Mouse (Mus musculus) liver, embryonic 11.5 days (tissue): ENCODE results near the gene Vmn2r124. TPM values are rescaled to one million over a fixed set of nuclear protein-coding genes. Genes with fewer than 3 reads are reported as not detected.
"Not testable (repeated sequence)": the region's sequence is repeated elsewhere in the genome, so short reads cannot be mapped to it uniquely, and the experiment has no call there.

ENCODE experiments used
- ATAC-seq: fragments of 200-750 bp; cut with Nextera tagmentation; replicated peaks from 2 replicates; pipeline ENCODE4 v1.8.0; 2017; ENCODE audit warnings: moderate number of reproducible peaks, mild to moderate bottlenecking, moderate TSS enrichment, moderate library complexity; ENCODE audit not compliant: low FRiP score
- DNase-seq: peaks from one replicate; pipeline ENCODE4 v3.0.0-alpha.2; 2017; ENCODE audit warnings: low spot score
- H3K27ac ChIP-seq: fragments of 300-500 bp; sonication (generic); 2 replicates; pipeline ENCODE4 v1.5.1; 2014; ENCODE audit warnings: mild to moderate bottlenecking, low read depth, low read length, control low read depth
- H3K27me3 ChIP-seq: fragments of 300-500 bp; sonication (generic); replicated peaks from 2 replicates; pipeline ENCODE4 v1.6.1; 2014; ENCODE audit warnings: low read length, mixed read lengths; ENCODE audit not compliant: control insufficient read depth, insufficient read depth
- H3K36me3 ChIP-seq: fragments of 300-500 bp; sonication (generic); 2 replicates; pipeline ENCODE4 v1.6.1; 2014; ENCODE audit warnings: mild to moderate bottlenecking, low read length, moderate library complexity, mixed read lengths; ENCODE audit not compliant: control insufficient read depth, insufficient read depth
- H3K4me1 ChIP-seq: fragments of 300-500 bp; sonication (generic); replicated peaks from 2 replicates; pipeline ENCODE4 v1.6.1; 2014; ENCODE audit warnings: low read length, mixed read lengths; ENCODE audit not compliant: control insufficient read depth, insufficient read depth
- H3K4me2 ChIP-seq: fragments of 300-500 bp; sonication (generic); 2 replicates; pipeline ENCODE4 v1.6.1; 2014; ENCODE audit warnings: mild to moderate bottlenecking, control low read depth, moderate library complexity
- H3K4me3 ChIP-seq: fragments of 300-500 bp; sonication (generic); 2 replicates; pipeline ENCODE4 v1.5.1; 2014; ENCODE audit warnings: low read depth, low read length, control low read depth
- H3K9ac ChIP-seq: fragments of 300-500 bp; sonication (generic); 2 replicates; pipeline ENCODE4 v1.6.1; 2014; ENCODE audit warnings: low read depth, low read length, control low read depth
- H3K9me3 ChIP-seq: fragments of 300-500 bp; sonication (generic); 2 replicates; pipeline ENCODE4 v1.6.1; 2016; ENCODE audit warnings: low read length, inconsistent platforms, mixed read lengths; ENCODE audit not compliant: control insufficient read depth
- WGBS: fragments of 180-500 bp; shearing (Covaris S2); extraction: QIAGEN DNeasy Blood & Tissue Kit; methylation state at CpG from one replicate; pipeline ENCODE4 v1.1.7; 2014; 5-methylcytosine and 5-hydroxymethylcytosine counted together
- polyA plus RNA-seq: library from polyadenylated mRNA; unstranded; fragments of >200 nt; fragmentation: Nextera tagmentation; extraction: Ambion mirVana; gene quantifications from 2 replicates; pipeline ENCODE4 v1.2.1, GENCODE M21; 2014

Gene Vmn2r124
- polyA plus RNA-seq = not detected in 2 replicates

DNA sequence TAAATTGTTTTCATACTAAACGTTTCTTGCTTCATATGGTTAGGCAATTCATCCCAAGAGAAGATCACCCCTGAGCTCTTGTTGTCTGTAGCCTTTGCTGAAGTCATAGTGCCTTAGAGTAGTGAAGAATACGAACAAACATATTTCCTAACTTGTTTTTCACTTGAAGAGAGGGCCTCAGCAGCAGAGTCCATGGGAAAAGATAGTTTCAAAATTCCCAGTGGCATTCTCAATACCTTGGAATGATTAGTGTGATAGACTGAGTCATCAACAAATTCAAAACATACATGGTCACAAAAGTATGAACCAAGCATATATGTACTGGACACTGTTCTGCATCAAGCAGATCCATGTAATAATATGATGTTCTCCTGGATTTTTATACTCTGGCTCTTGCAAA, at the start of gene Vmn2r124:
Gene Vmn2r124 (plus strand): TSS at position 301 of the 400 bp plus-strand sequence.
- no peak for DNase-seq
- 44% methylated on average over 2 of the region's 2 CpGs for WGBS
- no peak for ATAC-seq
- Histone ChIP-seq H3K27me3 (no peaks in the 10 kb centered on the region), H3K9me3 (no peaks in the 10 kb centered on the region), H3K27ac (no peak within 1 kb of the TSS), H3K4me2 (no peak within 1 kb of the TSS), H3K36me3 (no peaks in the 10 kb centered on the region), H3K4me3 (no peak within 1 kb of the TSS), H3K9ac (no peak within 1 kb of the TSS), H3K4me1 (no peaks in the 10 kb centered on the region)

DNA sequence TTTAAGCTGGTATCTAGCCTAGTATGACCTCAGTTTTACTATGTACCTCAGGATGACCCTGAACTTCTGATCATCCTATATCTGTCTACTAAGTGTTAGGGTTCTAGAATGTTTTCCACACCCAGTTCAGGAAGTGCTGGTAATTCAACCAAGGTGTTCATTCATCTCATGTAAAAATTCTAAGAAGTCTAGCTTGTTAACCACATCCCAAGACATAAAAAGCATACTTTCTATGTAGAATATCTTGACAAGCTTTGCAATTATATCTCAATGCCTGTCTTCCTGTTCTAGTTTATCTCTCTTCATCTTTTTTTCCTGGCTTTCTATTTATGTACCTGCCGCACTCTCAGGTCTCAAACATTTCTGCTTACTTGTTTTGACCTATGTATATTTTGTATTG, 44.5 kb upstream of the Vmn2r124 start:
- Histone ChIP-seq H3K4me1 (no peaks in the 10 kb centered on the region), H3K9ac (no peak overlapping the region), H3K27me3 (no peaks in the 10 kb centered on the region), H3K36me3 (no peaks in the 10 kb centered on the region), H3K4me3 (no peak overlapping the region), H3K9me3 (no peaks in the 10 kb centered on the region), H3K27ac (no peak overlapping the region), H3K4me2 (no peak overlapping the region)
- no peak for DNase-seq
- WGBS = 87% methylated on average over 1 of the region's 1 CpGs
- ATAC-seq = no peak

DNA sequence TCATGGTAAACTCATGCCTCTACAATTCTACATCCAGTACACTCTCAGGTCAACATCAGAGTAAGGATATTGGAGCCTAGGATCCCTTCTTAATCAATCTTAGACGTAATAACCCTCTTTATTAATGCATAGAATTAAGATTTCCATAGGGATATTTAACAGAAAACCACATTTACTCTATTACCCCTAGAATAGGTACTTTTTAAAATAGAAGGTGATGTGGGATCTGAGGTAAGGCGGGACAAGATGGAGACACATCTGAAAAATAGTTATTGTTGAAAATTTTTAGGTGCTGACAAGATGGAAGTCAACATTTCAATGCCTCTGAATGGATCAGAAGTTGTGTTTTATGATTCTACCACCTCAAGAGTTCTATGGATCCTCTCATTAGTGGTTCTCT, 27.8 kb upstream of the Vmn2r124 start, which contains the start of gene Fpr-rs4:
Gene Fpr-rs4 (plus strand): TSS at position 301 of the 400 bp plus-strand sequence.
- no peak for ATAC-seq
- no peaks in the 10 kb centered on the region for H3K27me3 ChIP-seq
- no peak within 1 kb of the TSS for H3K9ac ChIP-seq
- no peak for DNase-seq
- H3K36me3 ChIP-seq = no peaks in the 10 kb centered on the region
- H3K4me3 ChIP-seq = no peak within 1 kb of the TSS
- no peaks in the 10 kb centered on the region for H3K9me3 ChIP-seq
- no peak within 1 kb of the TSS for H3K4me2 ChIP-seq
- 53% methylated on average over 2 of the region's 2 CpGs for WGBS
- no peak within 1 kb of the TSS for H3K27ac ChIP-seq
- H3K4me1 ChIP-seq = no peaks in the 10 kb centered on the region

DNA sequence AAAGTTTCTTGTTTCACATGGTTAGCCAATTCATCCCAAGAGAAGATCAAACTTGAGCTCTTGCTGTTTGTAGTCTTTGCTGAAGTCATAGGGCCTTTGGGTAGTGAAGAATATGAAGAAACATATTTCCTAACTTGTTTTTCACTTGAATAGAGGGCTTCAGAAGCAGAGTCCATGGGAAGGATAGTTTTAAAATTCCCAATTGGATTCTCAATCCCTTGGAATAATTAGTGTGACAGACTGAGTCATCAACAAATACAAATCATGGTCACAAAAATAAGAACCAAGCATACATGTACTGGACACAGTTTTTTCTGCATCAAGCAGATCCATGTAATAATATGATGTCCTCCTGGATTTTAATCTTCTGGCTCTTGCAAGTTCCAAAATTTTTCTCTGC, 35.5 kb downstream of the Vmn2r124 start, which contains the start of gene Vmn2r91:
Gene Vmn2r91 (plus strand): TSS at position 301 of the 400 bp plus-strand sequence.
- DNase-seq, H3K36me3 ChIP-seq, H3K27me3 ChIP-seq: not testable (repeated sequence)

DNA sequence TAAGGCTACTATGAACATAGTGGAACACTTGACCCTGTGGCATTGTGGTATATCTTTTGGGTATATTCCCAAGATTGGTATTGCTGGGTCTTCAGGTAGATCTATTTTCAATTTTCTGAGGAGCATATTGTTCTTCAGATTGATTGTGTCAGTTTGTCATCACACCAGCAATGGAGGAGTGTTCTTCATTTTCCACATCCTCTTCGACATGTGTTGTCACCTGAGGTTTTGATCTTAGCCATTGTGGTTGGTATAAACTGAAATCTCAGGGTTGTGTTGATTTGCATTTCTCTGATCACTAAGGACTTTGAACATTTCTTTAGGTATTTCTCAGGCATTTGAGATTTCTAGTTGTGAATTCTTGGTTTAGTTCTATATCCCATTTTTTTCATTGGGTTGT, 46.4 kb downstream of the Vmn2r124 start:
- 65% methylated on average over 1 of the region's 1 CpGs for WGBS
- not testable (repeated sequence) for ATAC-seq, H3K36me3 ChIP-seq, H3K9ac ChIP-seq, H3K27ac ChIP-seq, H3K27me3 ChIP-seq, DNase-seq, H3K4me2 ChIP-seq, H3K9me3 ChIP-seq, H3K4me3 ChIP-seq, H3K4me1 ChIP-seq

More for the DNA sequence above, 35.5 kb downstream of the Vmn2r124 start, which contains the start of gene Vmn2r91:
- ATAC-seq, H3K4me1 ChIP-seq, H3K4me2 ChIP-seq, H3K27ac ChIP-seq, H3K9me3 ChIP-seq, H3K9ac ChIP-seq, H3K4me3 ChIP-seq: not testable (repeated sequence)

DNA sequence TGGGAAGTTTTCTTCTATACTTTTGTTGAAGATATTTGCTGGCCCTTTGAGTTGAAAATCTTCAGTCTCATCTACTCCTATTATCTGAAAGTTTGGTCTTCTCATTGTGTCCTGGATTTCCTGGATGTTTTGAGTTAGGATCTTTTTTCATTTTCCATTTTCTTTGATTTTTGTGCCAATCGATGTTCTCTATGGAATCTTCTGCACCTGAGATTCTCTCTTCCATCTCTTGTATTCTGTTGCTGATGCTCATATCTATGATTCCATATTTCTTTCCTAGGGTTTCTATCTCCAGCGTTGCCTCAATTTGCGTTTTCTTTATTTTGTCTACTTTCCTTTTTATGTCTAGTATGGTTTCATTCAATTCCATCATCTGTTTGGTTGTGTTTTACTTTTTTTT, 53.0 kb downstream of the Vmn2r124 start:
- H3K4me3 ChIP-seq, H3K4me1 ChIP-seq, H3K4me2 ChIP-seq, H3K9me3 ChIP-seq, DNase-seq, ATAC-seq, H3K9ac ChIP-seq, H3K27ac ChIP-seq, H3K36me3 ChIP-seq, H3K27me3 ChIP-seq: not testable (repeated sequence)
- WGBS = 79% methylated on average over 3 of the region's 3 CpGs

Other genes with a start within 250 kb of the Vmn2r124 start
- gene Spaca6, start 222.3 kb upstream of the Vmn2r124 start, polyA plus RNA-seq = 11.2 and 16.4 TPM in 2 replicates
- gene Has1, start 194.2 kb upstream of the Vmn2r124 start, polyA plus RNA-seq = 0.31 and 0.58 TPM in 2 replicates
- 0.37 TPM in 1 of 2 replicates, not detected in the other for gene Fpr1, start 165.5 kb upstream of the Vmn2r124 start, polyA plus RNA-seq
- gene Fpr2, start 161.6 kb upstream of the Vmn2r124 start, polyA plus RNA-seq = 0.21 TPM in 1 of 2 replicates, not detected in the other
- gene Fpr3, start 161.6 kb upstream of the Vmn2r124 start, polyA plus RNA-seq = not detected in 2 replicates
- gene Fpr-rs4, start 27.7 kb upstream of the Vmn2r124 start, polyA plus RNA-seq = not detected in 2 replicates
- gene Vmn2r91, start 35.6 kb downstream of the Vmn2r124 start, polyA plus RNA-seq = not detected in 2 replicates
- not detected in 2 replicates for gene Vmn2r92, start 102.5 kb downstream of the Vmn2r124 start, polyA plus RNA-seq
- gene Vmn2r94, start 228.3 kb downstream of the Vmn2r124 start, polyA plus RNA-seq = not detected in 2 replicates
- gene Vmn2r93, start 248.7 kb downstream of the Vmn2r124 start, polyA plus RNA-seq = not detected in 2 replicates